8 mouse cellular contexts compared by ENCODE assay signal in the genomic region with DNA sequence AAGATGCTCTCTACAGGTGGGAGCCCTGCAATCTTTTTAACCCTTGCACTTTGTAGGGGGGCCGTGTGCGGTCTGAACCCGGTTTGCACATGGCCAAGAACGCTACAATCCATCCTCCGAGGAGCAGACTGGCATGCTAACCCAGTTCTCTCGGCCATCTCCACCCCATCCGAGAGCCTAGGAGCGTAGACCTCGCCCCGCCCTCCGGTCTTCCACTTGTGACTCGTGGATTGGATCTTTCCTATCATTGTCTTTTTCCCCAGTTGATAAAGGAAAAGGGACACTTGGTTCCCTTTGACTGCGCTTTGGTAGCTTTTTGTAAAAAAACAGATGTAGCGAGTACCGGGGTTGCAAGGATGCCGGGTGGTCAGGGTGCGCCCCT. TPM values are rescaled to one million over a fixed set of nuclear protein-coding genes. Genes with fewer than 3 reads are reported as not detected.
DNase-seq lines count a peak whose midpoint lies in the region; ATAC-seq and TF ChIP-seq lines count a peak whose summit lies in the region.

A gene (plus strand): TSS at position 250 of the 382 bp plus-strand sequence.

- TF ChIP-seq POLR2A in bone marrow macrophage, adult 2 months (IDR thresholded peaks at IDR 0.05; ENCODE audit: borderline replicate concordance, low read depth, low read length) = no peak
- no peak; the same call in 1 of the 2 replicates for TF ChIP-seq POLR2A in embryonic fibroblast, embryonic 13.5 days (IDR thresholded peaks at IDR 0.05; ENCODE audit: low read depth, low read length)
- TF ChIP-seq POLR2A in limb, embryonic 14.5 days (IDR thresholded peaks at IDR 0.05; ENCODE audit: borderline replicate concordance, extremely low read depth, insufficient read depth, insufficient read length) = no peak

- peak within 1 kb of the TSS; percentile 61 for H3K4me2 ChIP-seq in hindbrain, embryonic 11.5 days (replicated peaks; ENCODE audit: low read depth, low read length)
- peak within 1 kb of the TSS; percentile 85 for H3K4me2 ChIP-seq in limb, embryonic 14.5 days (replicated peaks; ENCODE audit: low read depth, low read length, severe bottlenecking)
- peak within 1 kb of the TSS; percentile 64 for H3K4me2 ChIP-seq in midbrain, embryonic 15.5 days

- ATAC-seq in hindbrain, embryonic 11.5 days (ENCODE audit: low FRiP score) = peak; percentile 23
- no peak for ATAC-seq in limb, embryonic 14.5 days (ENCODE audit: low FRiP score, low read depth)
- 0 out of 2 replicates have a peak, but pooled peaks have one; percentile 21 for ATAC-seq in midbrain, embryonic 15.5 days (replicated peaks)

- DNase-seq in layer of hippocampus, postnatal 36 days = peak; percentile 28 to 43
- DNase-seq in layer of hippocampus, adult 9-11 months = no peak
- peak; percentile 72 for DNase-seq in hindbrain, embryonic 11.5 days (ENCODE audit: low spot score)
- DNase-seq in limb, embryonic 14.5 days (ENCODE audit: low spot score) = peak; percentile 51
- no peak for DNase-seq in layer of hippocampus, adult 11-12 months (ENCODE audit: low spot score)

- no peaks in the 10 kb centered on the region for H3K27me3 ChIP-seq in hindbrain, embryonic 11.5 days (ENCODE audit: control insufficient read depth, insufficient read depth, low read length)
- H3K27me3 ChIP-seq in limb, embryonic 14.5 days (ENCODE audit: control insufficient read depth, insufficient read depth, low read length) = no peaks in the 10 kb centered on the region
- H3K27me3 ChIP-seq in midbrain, embryonic 15.5 days (replicated peaks) = no peaks in the 10 kb centered on the region

- peak within 1 kb of the TSS; percentile 94 for H3K4me3 ChIP-seq in bone marrow macrophage, adult 2 months (ENCODE audit: insufficient read depth, low read length)
- H3K4me3 ChIP-seq in embryonic fibroblast, embryonic 13.5 days (ENCODE audit: insufficient read depth, low read length) = peak within 1 kb of the TSS; percentile 84
- H3K4me3 ChIP-seq in hindbrain, embryonic 11.5 days (ENCODE audit: low read depth, low read length) = peak within 1 kb of the TSS; percentile 77
- H3K4me3 ChIP-seq in limb, embryonic 14.5 days (replicated peaks; ENCODE audit: low read length) = peak within 1 kb of the TSS; percentile 97
- peak within 1 kb of the TSS; percentile 96 for H3K4me3 ChIP-seq in midbrain, embryonic 15.5 days

- WGBS in hindbrain, embryonic 11.5 days = under 1% methylated on average over 17 of the region's 17 CpGs
- WGBS in limb, embryonic 14.5 days = under 1% methylated on average over 17 of the region's 17 CpGs
- WGBS in midbrain, embryonic 15.5 days = under 1% methylated on average over 17 of the region's 17 CpGs

- peaks cover 30% of the 10 kb centered on the region for H3K4me1 ChIP-seq in bone marrow macrophage, adult 2 months (ENCODE audit: control insufficient read depth, insufficient read depth, low read length)
- 0 out of 2 replicates have a peak, but pooled peaks cover 4% of the 10 kb centered on the region for H3K4me1 ChIP-seq in embryonic fibroblast, embryonic 13.5 days (ENCODE audit: control insufficient read depth, insufficient read depth, low read length)
- peaks cover 2% of the 10 kb centered on the region; the same call in 1 of the 2 replicates for H3K4me1 ChIP-seq in hindbrain, embryonic 11.5 days (replicated peaks; ENCODE audit: control insufficient read depth, insufficient read depth, low read length)
- H3K4me1 ChIP-seq in limb, embryonic 14.5 days (ENCODE audit: control insufficient read depth, insufficient read depth, low read length) = peaks cover 20% of the 10 kb centered on the region
- H3K4me1 ChIP-seq in midbrain, embryonic 15.5 days = peaks cover 31% of the 10 kb centered on the region

- peaks cover 6% of the 10 kb centered on the region; the same call in 1 of the 2 replicates for H3K36me3 ChIP-seq in hindbrain, embryonic 11.5 days (ENCODE audit: control insufficient read depth, insufficient read depth, low read length)
- peaks cover 30% of the 10 kb centered on the region for H3K36me3 ChIP-seq in limb, embryonic 14.5 days (ENCODE audit: control insufficient read depth, insufficient read depth, low read length)
- peaks cover 22% of the 10 kb centered on the region for H3K36me3 ChIP-seq in midbrain, embryonic 15.5 days (replicated peaks)

- H3K27ac ChIP-seq in bone marrow macrophage, adult 2 months (ENCODE audit: insufficient read depth, low read depth, low read length) = peak within 1 kb of the TSS; percentile 97
- H3K27ac ChIP-seq in embryonic fibroblast, embryonic 13.5 days (ENCODE audit: insufficient read depth, low read length) = peak within 1 kb of the TSS; percentile 81
- H3K27ac ChIP-seq in hindbrain, embryonic 11.5 days (ENCODE audit: low read depth, low read length) = peak within 1 kb of the TSS; percentile 92
- peak within 1 kb of the TSS; percentile 91 for H3K27ac ChIP-seq in limb, embryonic 14.5 days (replicated peaks; ENCODE audit: low read depth, low read length)
- peak within 1 kb of the TSS; percentile 98 for H3K27ac ChIP-seq in midbrain, embryonic 15.5 days

- H3K9ac ChIP-seq in hindbrain, embryonic 11.5 days (ENCODE audit: low read depth, low read length) = peak within 1 kb of the TSS; percentile 93
- H3K9ac ChIP-seq in limb, embryonic 14.5 days (ENCODE audit: low read depth, low read length, severe bottlenecking) = peak within 1 kb of the TSS; percentile 94
- peak within 1 kb of the TSS; percentile 97 for H3K9ac ChIP-seq in midbrain, embryonic 15.5 days

- TF ChIP-seq CTCF in bone marrow macrophage, adult 2 months (IDR thresholded peaks at IDR 0.05; ENCODE audit: low read depth, low read length) = no peak
- no peak for TF ChIP-seq CTCF in embryonic fibroblast, embryonic 13.5 days (IDR thresholded peaks at IDR 0.05; ENCODE audit: borderline replicate concordance, insufficient read depth, low read length)

- no peaks in the 10 kb centered on the region for H3K9me3 ChIP-seq in hindbrain, embryonic 11.5 days (ENCODE audit: control insufficient read depth, low read length)
- H3K9me3 ChIP-seq in limb, embryonic 14.5 days (ENCODE audit: control insufficient read depth, low read length) = no peaks in the 10 kb centered on the region
- H3K9me3 ChIP-seq in midbrain, embryonic 15.5 days = no peaks in the 10 kb centered on the region

RNA-seq across cellular contexts. Expression of the gene that starts here (rescaled TPM):
- total RNA-seq in layer of hippocampus, postnatal 36 days (2021) = 1 to 10 TPM; 8.1 to 8.8 TPM
- polyA plus RNA-seq in bone marrow macrophage, adult 2 months (2012; ENCODE audit: insufficient read depth, insufficient read length, missing spikeins) = 2.3 and 2.8 TPM in 2 replicates
- polyA plus RNA-seq in embryonic fibroblast, embryonic 13.5 days (2011; ENCODE audit: insufficient read length, low read depth, missing spikeins) = 2.0 TPM in 1 of 2 replicates, not detected in the other
- polyA plus RNA-seq in hindbrain, embryonic 11.5 days (2014; fragmentation: Nextera tagmentation; extraction: Ambion mirVana) = 0.85 and 1.1 TPM in 2 replicates
- 2.4 and 3.4 TPM in 2 replicates for polyA plus RNA-seq in limb, embryonic 14.5 days (2012; rRNA removed)
- polyA plus RNA-seq in limb, embryonic 14.5 days (2014; fragmentation: Nextera tagmentation; extraction: Ambion mirVana) = 1.5 and 2.9 TPM in 2 replicates
- polyA plus RNA-seq in midbrain, embryonic 15.5 days (2015; fragmentation: Nextera tagmentation; extraction: Ambion mirVana) = 1.9 and 2.2 TPM in 2 replicates

Comparison
In these comparisons a context has a peak if more than half of its experiments do, and no peak if none do; other contexts are left out.
1. DNase-seq: peak in layer of hippocampus, postnatal 36 days (2 of 2), hindbrain, embryonic 11.5 days (single experiment) and limb, embryonic 14.5 days (single experiment); none in layer of hippocampus, adult 9-11 months (single experiment) and layer of hippocampus, adult 11-12 months (single experiment).
2. Peak in every context shown above with its lines, with median percentiles within 50 percentile points of each other: H3K27ac ChIP-seq, H3K4me3 ChIP-seq, H3K4me2 ChIP-seq and H3K9ac ChIP-seq.